Mouse (Mus musculus) heart, embryonic 14.5 days (tissue): ENCODE data around the gene Ncl. TPM values are rescaled to one million over a fixed set of nuclear protein-coding genes. Genes with fewer than 3 reads are reported as not detected.

ENCODE experiments used
- ATAC-seq: fragments of 200-750 bp; cut with Nextera tagmentation; 2 replicates; pipeline ENCODE4 v1.8.0; 2017; ENCODE audit warnings: low read depth, moderate TSS enrichment; ENCODE audit not compliant: insufficient number of reproducible peaks, insufficient read depth, low FRiP score
- H3K27ac ChIP-seq, 2 experiments: fragments of 200-500 bp in 1 of 2; fragments of 300-500 bp in 1 of 2; sonication (generic) in 1 of 2; replicated peaks in 1 of 2; 2 replicates each; pipeline ENCODE4 v1.5.1; 2012 to 2014; ENCODE audit warnings: low read depth in 2 of 2, low read length in 2 of 2, control low read depth in 1 of 2, mild to moderate bottlenecking in 1 of 2, mixed read lengths in 1 of 2; ENCODE audit not compliant: control insufficient read depth in 1 of 2, insufficient read depth in 1 of 2
- H3K27me3 ChIP-seq: fragments of 300-500 bp; sonication (generic); 2 replicates; pipeline ENCODE4 v1.6.1; 2014; ENCODE audit warnings: mild to moderate bottlenecking, low read length, control low read depth; ENCODE audit not compliant: control insufficient read depth, insufficient read depth
- H3K36me3 ChIP-seq: fragments of 300-500 bp; sonication (generic); 2 replicates; pipeline ENCODE4 v1.6.1; 2014; ENCODE audit warnings: mild to moderate bottlenecking, control low read depth, low read length, mixed read lengths; ENCODE audit not compliant: control insufficient read depth, insufficient read depth
- H3K4me1 ChIP-seq, 2 experiments: fragments of 200-500 bp in 1 of 2; fragments of 300-500 bp in 1 of 2; sonication (generic) in 1 of 2; 2 replicates each; pipeline ENCODE4 v1.6.1; 2012 to 2014; ENCODE audit warnings: low read length in 2 of 2, control low read depth in 1 of 2, mixed read lengths in 1 of 2; ENCODE audit not compliant: control insufficient read depth in 2 of 2, insufficient read depth in 2 of 2
- H3K4me2 ChIP-seq: fragments of 300-500 bp; sonication (generic); 2 replicates; pipeline ENCODE4 v1.6.1; 2014; ENCODE audit warnings: mild to moderate bottlenecking, low read length
- H3K4me3 ChIP-seq, 2 experiments: fragments of 200-500 bp in 1 of 2; fragments of 300-500 bp in 1 of 2; sonication (generic) in 1 of 2; 2 replicates each; pipeline ENCODE4 v1.5.1; 2012 to 2014; ENCODE audit warnings: low read length in 2 of 2, mild to moderate bottlenecking in 2 of 2, control low read depth in 1 of 2, low read depth in 1 of 2, moderate library complexity in 1 of 2; ENCODE audit not compliant: control insufficient read depth in 1 of 2, insufficient read depth in 1 of 2
- H3K9ac ChIP-seq: fragments of 300-500 bp; sonication (generic); 2 replicates; pipeline ENCODE4 v1.6.1; 2014; ENCODE audit warnings: mild to moderate bottlenecking, low read length
- H3K9me3 ChIP-seq: fragments of 300-500 bp; sonication (generic); 2 replicates; pipeline ENCODE4 v1.6.1; 2016; ENCODE audit warnings: low read length, control low read depth; ENCODE audit not compliant: control insufficient read depth
- WGBS: fragments of 180-500 bp; shearing (Covaris S2); extraction: QIAGEN DNeasy Blood & Tissue Kit; methylation state at CpG from one replicate; pipeline ENCODE4 v1.1.7; 2014; 5-methylcytosine and 5-hydroxymethylcytosine counted together
- polyA plus RNA-seq: library from polyadenylated mRNA; unstranded; fragments of >200 nt; fragmentation: Nextera tagmentation; extraction: Ambion mirVana; gene quantifications from 2 replicates; pipeline ENCODE4 v1.2.1, GENCODE M21; 2014

Gene Ncl
- polyA plus RNA-seq, 1 experiment from 2014 or later: 177 TPM

GRCm38 (mm10) chr1:86312269-86312668, 46.9 kb downstream of the Ncl start:
- Histone ChIP-seq H3K27ac (no peak overlapping the region), H3K27me3 (no peaks in the 10 kb centered on the region), H3K9me3 (no peaks in the 10 kb centered on the region), H3K4me1 (peaks cover 0 to 4% of the 10 kb centered on the region in 2 experiments; a peak in 1 of 4 replicates), H3K9ac (no peak overlapping the region), H3K36me3 (no peaks in the 10 kb centered on the region), H3K4me2 (no peak overlapping the region), H3K4me3 (no peak overlapping the region)
- no peak for ATAC-seq
- 79% methylated on average over 3 of the region's 3 CpGs for WGBS

- Histone ChIP-seq H3K4me2 (no peak overlapping the region), H3K9ac (no peak overlapping the region), H3K9me3 (no peaks in the 10 kb centered on the region), H3K4me3 (no peak overlapping the region), H3K36me3 (no peaks in the 10 kb centered on the region), H3K27ac (no peak overlapping the region), H3K27me3 (no peaks in the 10 kb centered on the region), H3K4me1 (peaks cover 0 to 4% of the 10 kb centered on the region in 2 experiments; a peak in 1 of 4 replicates)
- WGBS: 60% methylated on average over 10 of the region's 10 CpGs
- no peak for ATAC-seq
Measured at GRCm38 (mm10) chr1:86311467-86312005, 47.7 kb downstream of the Ncl start.

- Histone ChIP-seq H3K27ac (no peak overlapping the region), H3K9ac (no peak overlapping the region), H3K4me2 (no peak overlapping the region), H3K9me3 (no peaks in the 10 kb centered on the region), H3K4me1 (peaks cover 0 to 4% of the 10 kb centered on the region in 2 experiments; a peak in 1 of 4 replicates), H3K36me3 (no peaks in the 10 kb centered on the region), H3K4me3 (no peak overlapping the region), H3K27me3 (peaks cover 1% of the 10 kb centered on the region)
- ATAC-seq: no peak
- 47% methylated on average over 15 of the region's 15 CpGs for WGBS
Measured at GRCm38 (mm10) chr1:86310536-86311310, 48.5 kb downstream of the Ncl start.

- Histone ChIP-seq H3K9ac (no peak overlapping the region), H3K4me3 (no peak overlapping the region), H3K27ac (no peak overlapping the region), H3K36me3 (no peaks in the 10 kb centered on the region), H3K4me2 (no peak overlapping the region), H3K27me3 (peaks cover 15% of the 10 kb centered on the region), H3K9me3 (no peaks in the 10 kb centered on the region), H3K4me1 (peaks cover 0 to 2% of the 10 kb centered on the region in 2 experiments; a peak in 1 of 4 replicates)
- no peak for ATAC-seq
- 88% methylated on average over 7 of the region's 7 CpGs for WGBS
Measured at GRCm38 (mm10) chr1:86309270-86309833, 49.8 kb downstream of the Ncl start.

- Histone ChIP-seq H3K27me3 (peaks cover 28% of the 10 kb centered on the region), H3K4me2 (no peak overlapping the region), H3K27ac (no peak overlapping the region), H3K4me1 (peaks cover 2 to 4% of the 10 kb centered on the region in 2 experiments; a peak in 2 of 4 replicates), H3K4me3 (no peak overlapping the region), H3K36me3 (no peaks in the 10 kb centered on the region), H3K9ac (no peak overlapping the region), H3K9me3 (no peaks in the 10 kb centered on the region)
- 67% methylated on average over 4 of the region's 4 CpGs for WGBS
- no peak for ATAC-seq
Measured at GRCm38 (mm10) chr1:86307871-86308641, 51.1 kb downstream of the Ncl start.

- H3K4me1 ChIP-seq: peaks cover 7 to 9% of the 10 kb centered on the region in 2 experiments; a peak in 3 of 4 replicates
- no peaks in the 10 kb centered on the region for H3K9me3 ChIP-seq
- no peak overlapping the region for H3K9ac ChIP-seq
- peaks cover 36% of the 10 kb centered on the region for H3K27me3 ChIP-seq
- H3K36me3 ChIP-seq: no peaks in the 10 kb centered on the region
- no peak overlapping the region for H3K27ac ChIP-seq
- ATAC-seq: no peak
- 84% methylated on average over 7 of the region's 7 CpGs for WGBS
- H3K4me3 ChIP-seq: no peak overlapping the region
- H3K4me2 ChIP-seq: no peak overlapping the region
Measured at GRCm38 (mm10) chr1:86307177-86307762, 51.9 kb downstream of the Ncl start.

- H3K27ac ChIP-seq: no peak overlapping the region
- ATAC-seq: no peak
- no peaks in the 10 kb centered on the region for H3K36me3 ChIP-seq
- H3K27me3 ChIP-seq: peaks cover 41% of the 10 kb centered on the region
- no peak overlapping the region for H3K4me2 ChIP-seq
- WGBS: 79% methylated on average over 3 of the region's 3 CpGs
- peaks cover 7 to 9% of the 10 kb centered on the region in 2 experiments; a peak in 3 of 4 replicates for H3K4me1 ChIP-seq
- no peaks in the 10 kb centered on the region for H3K9me3 ChIP-seq
- H3K4me3 ChIP-seq: no peak overlapping the region
- H3K9ac ChIP-seq: no peak overlapping the region
Measured at GRCm38 (mm10) chr1:86306686-86307085, 52.5 kb downstream of the Ncl start.
